Mouse (Mus musculus): Measurements from ENCODE around the gene Fosl1. TPM values are rescaled to one million over a fixed set of nuclear protein-coding genes. Genes with fewer than 3 reads are reported as not detected.

Fosl1 gene
- total and polyA plus RNA-seq, 2 experiments from 2014 or later: not detected

- H3K27me3 ChIP-seq (ENCODE audit: insufficient read depth, low read length): no peaks in the 10 kb centered on the region
- H3K4me3 ChIP-seq (ENCODE audit: low read length): no peak overlapping the region
- 89% methylated on average over 3 of the region's 3 CpGs for WGBS
- H3K9ac ChIP-seq (replicated peaks; ENCODE audit: low read length): no peak overlapping the region
- ATAC-seq (no peak), DNase-seq (ENCODE audit: low spot score) (no peak)
- TF ChIP-seq CTCF (IDR thresholded peaks at IDR 0.05; ENCODE audit: low read depth): no peak
- no peak overlapping the region for H3K4me2 ChIP-seq (ENCODE audit: low read depth, low read length)
- H3K9me3 ChIP-seq (ENCODE audit: low read length): no peaks in the 10 kb centered on the region
- H3K4me1 ChIP-seq (ENCODE audit: insufficient read depth, low read length): peaks cover 6% of the 10 kb centered on the region
- no peak overlapping the region for H3K27ac ChIP-seq
- H3K36me3 ChIP-seq (ENCODE audit: insufficient read depth, low read length): peaks cover 48% of the 10 kb centered on the region
Observed at GRCm38 (mm10) chr19:5494314-5494713, 47.0 kb downstream of the Fosl1 start.

GRCm38 (mm10) chr19:5495353-5496051 is 48.2 kb downstream of the Fosl1 start:
- no peak for ATAC-seq
- Histone ChIP-seq H3K4me1 (ENCODE audit: insufficient read depth, low read length) (peaks cover 4% of the 10 kb centered on the region; the same call in 1 of the 2 replicates), H3K36me3 (ENCODE audit: insufficient read depth, low read length) (peaks cover 48% of the 10 kb centered on the region), H3K4me2 (ENCODE audit: low read depth, low read length) (no peak overlapping the region), H3K4me3 (ENCODE audit: low read length) (no peak overlapping the region), H3K9me3 (ENCODE audit: low read length) (no peaks in the 10 kb centered on the region), H3K27ac (no peak overlapping the region), H3K9ac (replicated peaks; ENCODE audit: low read length) (no peak overlapping the region), H3K27me3 (ENCODE audit: insufficient read depth, low read length) (no peaks in the 10 kb centered on the region)
- no peak for TF ChIP-seq CTCF (IDR thresholded peaks at IDR 0.05; ENCODE audit: low read depth)
- DNase-seq (ENCODE audit: low spot score): no peak
- WGBS: 84% methylated on average over 12 of the region's 12 CpGs

- no peak overlapping the region for H3K9ac ChIP-seq (replicated peaks; ENCODE audit: low read length)
- DNase-seq (ENCODE audit: low spot score): no peak
- no peak overlapping the region for H3K4me3 ChIP-seq (ENCODE audit: low read length)
- peaks cover 48% of the 10 kb centered on the region for H3K36me3 ChIP-seq (ENCODE audit: insufficient read depth, low read length)
- peaks cover 4% of the 10 kb centered on the region; the same call in 1 of the 2 replicates for H3K4me1 ChIP-seq (ENCODE audit: insufficient read depth, low read length)
- H3K27ac ChIP-seq: no peak overlapping the region
- ATAC-seq: no peak
- no peak for TF ChIP-seq CTCF (IDR thresholded peaks at IDR 0.05; ENCODE audit: low read depth)
- H3K9me3 ChIP-seq (ENCODE audit: low read length): no peaks in the 10 kb centered on the region
- no peaks in the 10 kb centered on the region for H3K27me3 ChIP-seq (ENCODE audit: insufficient read depth, low read length)
- H3K4me2 ChIP-seq (ENCODE audit: low read depth, low read length): no peak overlapping the region
- 82% methylated on average over 16 of the region's 16 CpGs for WGBS
Observed at GRCm38 (mm10) chr19:5496052-5496370, 48.7 kb downstream of the Fosl1 start.

- ATAC-seq (no peak), DNase-seq (ENCODE audit: low spot score) (no peak)
- H3K9me3 ChIP-seq (ENCODE audit: low read length): no peaks in the 10 kb centered on the region
- H3K27ac ChIP-seq: no peak overlapping the region
- H3K9ac ChIP-seq (replicated peaks; ENCODE audit: low read length): no peak overlapping the region
- no peak overlapping the region for H3K4me2 ChIP-seq (ENCODE audit: low read depth, low read length)
- no peaks in the 10 kb centered on the region for H3K27me3 ChIP-seq (ENCODE audit: insufficient read depth, low read length)
- no peak for TF ChIP-seq CTCF (IDR thresholded peaks at IDR 0.05; ENCODE audit: low read depth)
- no peaks in the 10 kb centered on the region for H3K4me1 ChIP-seq (ENCODE audit: insufficient read depth, low read length)
- WGBS: 91% methylated on average over 2 of the region's 2 CpGs
- H3K36me3 ChIP-seq (ENCODE audit: insufficient read depth, low read length): peaks cover 23% of the 10 kb centered on the region
- H3K4me3 ChIP-seq (ENCODE audit: low read length): no peak overlapping the region
Observed at GRCm38 (mm10) chr19:5500330-5500875, 53.1 kb downstream of the Fosl1 start.

GRCm38 (mm10) chr19:5503687-5504086 is 56.3 kb downstream of the Fosl1 start, which contains the start of gene 1700020D05Rik:
1700020D05Rik (minus strand) TSS chr19:5503787.
- ATAC-seq: no peak

More at GRCm38 (mm10) chr19:5503687-5504086, 56.3 kb downstream of the Fosl1 start, which contains the start of gene 1700020D05Rik:
- no peaks in the 10 kb centered on the region for H3K9me3 ChIP-seq (ENCODE audit: low read length)
- H3K36me3 ChIP-seq (ENCODE audit: insufficient read depth, low read length): no peaks in the 10 kb centered on the region
- no peak within 1 kb of the TSS for H3K4me2 ChIP-seq (ENCODE audit: low read depth, low read length)
- H3K27ac ChIP-seq: no peak within 1 kb of the TSS
- TF ChIP-seq CTCF (IDR thresholded peaks at IDR 0.05; ENCODE audit: low read depth): no peak
- WGBS: 62% methylated on average over 17 of the region's 17 CpGs
- no peaks in the 10 kb centered on the region for H3K4me1 ChIP-seq (ENCODE audit: insufficient read depth, low read length)
- H3K9ac ChIP-seq (replicated peaks; ENCODE audit: low read length): no peak within 1 kb of the TSS
- no peak for DNase-seq (ENCODE audit: low spot score)
- no peak within 1 kb of the TSS for H3K4me3 ChIP-seq (ENCODE audit: low read length)
- no peaks in the 10 kb centered on the region for H3K27me3 ChIP-seq (ENCODE audit: insufficient read depth, low read length)

Other genes starting within 250 kb of the Fosl1 start
- 60.3 and 63.6 TPM in 2 replicates for gene Pacs1, start 174.4 kb upstream of the Fosl1 start, total RNA-seq (2014; rRNA removed)
- 33.1 and 41.0 TPM in 2 replicates for gene Pacs1, start 174.4 kb upstream of the Fosl1 start, polyA plus RNA-seq (2015; fragmentation: Nextera tagmentation; extraction: Ambion mirVana)
- gene Sf3b2, start 152.1 kb upstream of the Fosl1 start, total RNA-seq (2014; rRNA removed): 266 and 341 TPM in 2 replicates
- 322 and 334 TPM in 2 replicates for gene Sf3b2, start 152.1 kb upstream of the Fosl1 start, polyA plus RNA-seq (2015; fragmentation: Nextera tagmentation; extraction: Ambion mirVana)
- 25.0 and 27.3 TPM in 2 replicates for gene Gal3st3, start 149.2 kb upstream of the Fosl1 start, total RNA-seq (2014; rRNA removed)
- 26.9 and 31.9 TPM in 2 replicates for gene Gal3st3, start 149.2 kb upstream of the Fosl1 start, polyA plus RNA-seq (2015; fragmentation: Nextera tagmentation; extraction: Ambion mirVana)
- not detected in 2 replicates for gene Catsper1, start 111.8 kb upstream of the Fosl1 start, total RNA-seq (2014; rRNA removed)
- not detected in 2 replicates for gene Catsper1, start 111.8 kb upstream of the Fosl1 start, polyA plus RNA-seq (2015; fragmentation: Nextera tagmentation; extraction: Ambion mirVana)
- 0.50 and 9.8 TPM in 2 replicates for gene Cst6, start 98.0 kb upstream of the Fosl1 start, total RNA-seq (2014; rRNA removed)
- gene Cst6, start 98.0 kb upstream of the Fosl1 start, polyA plus RNA-seq (2015; fragmentation: Nextera tagmentation; extraction: Ambion mirVana): 14.9 and 16.1 TPM in 2 replicates
- 21.2 and 25.2 TPM in 2 replicates for gene Eif1ad, start 80.8 kb upstream of the Fosl1 start, total RNA-seq (2014; rRNA removed)
- gene Eif1ad, start 80.8 kb upstream of the Fosl1 start, polyA plus RNA-seq (2015; fragmentation: Nextera tagmentation; extraction: Ambion mirVana): 46.7 and 49.2 TPM in 2 replicates
- 78.3 and 95.8 TPM in 2 replicates for gene Banf1, start 80.4 kb upstream of the Fosl1 start, total RNA-seq (2014; rRNA removed)
- 316 and 319 TPM in 2 replicates for gene Banf1, start 80.4 kb upstream of the Fosl1 start, polyA plus RNA-seq (2015; fragmentation: Nextera tagmentation; extraction: Ambion mirVana)
- gene Sart1, start 58.8 kb upstream of the Fosl1 start, total RNA-seq (2014; rRNA removed): 23.2 and 30.5 TPM in 2 replicates
- 45.0 and 47.4 TPM in 2 replicates for gene Sart1, start 58.8 kb upstream of the Fosl1 start, polyA plus RNA-seq (2015; fragmentation: Nextera tagmentation; extraction: Ambion mirVana)
- gene Tsga10ip, start 45.0 kb upstream of the Fosl1 start, total RNA-seq (2014; rRNA removed): not detected in 2 replicates
- gene Tsga10ip, start 45.0 kb upstream of the Fosl1 start, polyA plus RNA-seq (2015; fragmentation: Nextera tagmentation; extraction: Ambion mirVana): not detected in 2 replicates
- gene Drap1, start 22.6 kb upstream of the Fosl1 start, total RNA-seq (2014; rRNA removed): 111 and 123 TPM in 2 replicates
- 331 and 338 TPM in 2 replicates for gene Drap1, start 22.6 kb upstream of the Fosl1 start, polyA plus RNA-seq (2015; fragmentation: Nextera tagmentation; extraction: Ambion mirVana)
- 85.1 and 100 TPM in 2 replicates for gene AI837181, start 22.4 kb upstream of the Fosl1 start, total RNA-seq (2014; rRNA removed)
- 81.8 and 82.8 TPM in 2 replicates for gene AI837181, start 22.4 kb upstream of the Fosl1 start, polyA plus RNA-seq (2015; fragmentation: Nextera tagmentation; extraction: Ambion mirVana)
- gene Ccdc85b, start 10.3 kb downstream of the Fosl1 start, total RNA-seq (2014; rRNA removed): 17.4 and 18.5 TPM in 2 replicates
- 16.0 and 16.1 TPM in 2 replicates for gene Ccdc85b, start 10.3 kb downstream of the Fosl1 start, polyA plus RNA-seq (2015; fragmentation: Nextera tagmentation; extraction: Ambion mirVana)
- gene Fibp, start 13.1 kb downstream of the Fosl1 start, total RNA-seq (2014; rRNA removed): 76.1 and 103 TPM in 2 replicates
- 172 and 179 TPM in 2 replicates for gene Fibp, start 13.1 kb downstream of the Fosl1 start, polyA plus RNA-seq (2015; fragmentation: Nextera tagmentation; extraction: Ambion mirVana)
- gene Ctsw, start 21.0 kb downstream of the Fosl1 start, total RNA-seq (2014; rRNA removed): 1.2 and 4.5 TPM in 2 replicates
- 1.6 and 2.0 TPM in 2 replicates for gene Ctsw, start 21.0 kb downstream of the Fosl1 start, polyA plus RNA-seq (2015; fragmentation: Nextera tagmentation; extraction: Ambion mirVana)
- 46.3 and 49.3 TPM in 2 replicates for gene Efemp2, start 26.4 kb downstream of the Fosl1 start, total RNA-seq (2014; rRNA removed)
- 36.5 and 41.7 TPM in 2 replicates for gene Efemp2, start 26.4 kb downstream of the Fosl1 start, polyA plus RNA-seq (2015; fragmentation: Nextera tagmentation; extraction: Ambion mirVana)
- gene Mus81, start 40.9 kb downstream of the Fosl1 start, total RNA-seq (2014; rRNA removed): 56.8 and 58.8 TPM in 2 replicates
- gene Mus81, start 40.9 kb downstream of the Fosl1 start, polyA plus RNA-seq (2015; fragmentation: Nextera tagmentation; extraction: Ambion mirVana): 27.4 and 27.7 TPM in 2 replicates
- gene Cfl1, start 42.9 kb downstream of the Fosl1 start, total RNA-seq (2014; rRNA removed): 1,468 and 1,477 TPM in 2 replicates
- 3,076 and 3,214 TPM in 2 replicates for gene Cfl1, start 42.9 kb downstream of the Fosl1 start, polyA plus RNA-seq (2015; fragmentation: Nextera tagmentation; extraction: Ambion mirVana)
- 3.8 and 4.8 TPM in 2 replicates for gene 1700020D05Rik, start 56.2 kb downstream of the Fosl1 start, total RNA-seq (2014; rRNA removed)
- not detected in 2 replicates for gene 1700020D05Rik, start 56.2 kb downstream of the Fosl1 start, polyA plus RNA-seq (2015; fragmentation: Nextera tagmentation; extraction: Ambion mirVana)
- gene Snx32, start 63.0 kb downstream of the Fosl1 start, total RNA-seq (2014; rRNA removed): 78.0 and 79.0 TPM in 2 replicates
- gene Snx32, start 63.0 kb downstream of the Fosl1 start, polyA plus RNA-seq (2015; fragmentation: Nextera tagmentation; extraction: Ambion mirVana): 75.0 and 79.6 TPM in 2 replicates
- not detected in 2 replicates for gene Ovol1, start 113.1 kb downstream of the Fosl1 start, total RNA-seq (2014; rRNA removed)
- 0.25 TPM in 1 of 2 replicates, not detected in the other for gene Ovol1, start 113.1 kb downstream of the Fosl1 start, polyA plus RNA-seq (2015; fragmentation: Nextera tagmentation; extraction: Ambion mirVana)
- 15.0 and 19.3 TPM in 2 replicates for gene Ap5b1, start 120.5 kb downstream of the Fosl1 start, total RNA-seq (2014; rRNA removed)
- 2.3 and 2.6 TPM in 2 replicates for gene Ap5b1, start 120.5 kb downstream of the Fosl1 start, polyA plus RNA-seq (2015; fragmentation: Nextera tagmentation; extraction: Ambion mirVana)
- 33.6 and 40.4 TPM in 2 replicates for gene Rnaseh2c, start 154.3 kb downstream of the Fosl1 start, total RNA-seq (2014; rRNA removed)
- gene Rnaseh2c, start 154.3 kb downstream of the Fosl1 start, polyA plus RNA-seq (2015; fragmentation: Nextera tagmentation; extraction: Ambion mirVana): 66.4 and 75.4 TPM in 2 replicates
- gene Kat5, start 162.7 kb downstream of the Fosl1 start, total RNA-seq (2014; rRNA removed): 95.2 and 163 TPM in 2 replicates
- 72.0 and 74.0 TPM in 2 replicates for gene Kat5, start 162.7 kb downstream of the Fosl1 start, polyA plus RNA-seq (2015; fragmentation: Nextera tagmentation; extraction: Ambion mirVana)
- gene Rela, start 189.9 kb downstream of the Fosl1 start, total RNA-seq (2014; rRNA removed): 40.1 and 40.8 TPM in 2 replicates
- 30.3 and 33.1 TPM in 2 replicates for gene Rela, start 189.9 kb downstream of the Fosl1 start, polyA plus RNA-seq (2015; fragmentation: Nextera tagmentation; extraction: Ambion mirVana)
- 25.6 and 43.2 TPM in 2 replicates for gene Sipa1, start 216.2 kb downstream of the Fosl1 start, total RNA-seq (2014; rRNA removed)
- gene Sipa1, start 216.2 kb downstream of the Fosl1 start, polyA plus RNA-seq (2015; fragmentation: Nextera tagmentation; extraction: Ambion mirVana): 18.7 and 18.8 TPM in 2 replicates
- gene Map3k11, start 241.2 kb downstream of the Fosl1 start, total RNA-seq (2014; rRNA removed): 20.6 and 20.7 TPM in 2 replicates
- 10.0 and 10.7 TPM in 2 replicates for gene Map3k11, start 241.2 kb downstream of the Fosl1 start, polyA plus RNA-seq (2015; fragmentation: Nextera tagmentation; extraction: Ambion mirVana)
- gene Pcnx3, start 241.4 kb downstream of the Fosl1 start, total RNA-seq (2014; rRNA removed): 75.1 and 97.0 TPM in 2 replicates
- gene Pcnx3, start 241.4 kb downstream of the Fosl1 start, polyA plus RNA-seq (2015; fragmentation: Nextera tagmentation; extraction: Ambion mirVana): 16.8 and 17.2 TPM in 2 replicates